Mouse (Mus musculus): ENCODE results near the gene Axl.

- TF ChIP-seq POLR2A (IDR thresholded peaks at IDR 0.05; ENCODE audit: borderline replicate concordance, low read depth, low read length) (no peak), CTCF (IDR thresholded peaks at IDR 0.05; ENCODE audit: low read depth, low read length) (0 out of 2 replicates have a peak, but pooled peaks have one; percentile 3)
Observed at GRCm38 (mm10) chr7:25753643-25754438, 34.7 kb downstream of the Axl start.

Data from bone marrow macrophage, adult 2 months (primary cell).